Mouse (Mus musculus) heart, embryonic 13.5 days (tissue): Measurements from ENCODE around the gene Gins2. TPM values are rescaled to one million over a fixed set of nuclear protein-coding genes. Genes with fewer than 3 reads are reported as not detected.
A peak's percentile ranks its signal among the peaks of the same experiment; 100 is the strongest.

Experiments used
- ATAC-seq: fragments of 200-750 bp; cut with Nextera tagmentation; 2 replicates; pipeline ENCODE4 v1.8.0; 2017; ENCODE audit warnings: moderate TSS enrichment; ENCODE audit not compliant: insufficient number of reproducible peaks, low FRiP score, low TSS enrichment; ENCODE audit errors: extremely low read depth
- H3K27ac ChIP-seq: fragments of 300-500 bp; sonication (generic); replicated peaks from 2 replicates; pipeline ENCODE4 v1.5.1; 2015; ENCODE audit warnings: moderate library complexity, mild to moderate bottlenecking, inconsistent platforms
- H3K27me3 ChIP-seq: fragments of 300-500 bp; sonication (generic); replicated peaks from 2 replicates; pipeline ENCODE4 v1.6.1; 2015; ENCODE audit warnings: mild to moderate bottlenecking, inconsistent platforms
- H3K36me3 ChIP-seq: fragments of 300-500 bp; sonication (generic); 2 replicates; pipeline ENCODE4 v1.6.1; 2015; ENCODE audit warnings: mild to moderate bottlenecking, inconsistent platforms
- H3K4me1 ChIP-seq: fragments of 300-500 bp; sonication (generic); 2 replicates; pipeline ENCODE4 v1.6.1; 2015; ENCODE audit warnings: inconsistent platforms
- H3K4me2 ChIP-seq: fragments of 300-500 bp; sonication (generic); 2 replicates; pipeline ENCODE4 v1.6.1; 2015; ENCODE audit warnings: inconsistent platforms, mild to moderate bottlenecking, moderate library complexity
- H3K4me3 ChIP-seq: fragments of 300-500 bp; sonication (generic); 2 replicates; pipeline ENCODE4 v1.5.1; 2015; ENCODE audit warnings: moderate library complexity, mild to moderate bottlenecking, inconsistent platforms
- H3K9ac ChIP-seq: fragments of 300-500 bp; sonication (generic); 2 replicates; pipeline ENCODE4 v1.6.1; 2015; ENCODE audit warnings: inconsistent platforms, mild to moderate bottlenecking, moderate library complexity
- H3K9me3 ChIP-seq: fragments of 300-500 bp; sonication (generic); 2 replicates; pipeline ENCODE4 v1.6.1; 2016; ENCODE audit warnings: inconsistent platforms
- WGBS: fragments of 180-500 bp; shearing (Covaris S2); methylation state at CpG from one replicate; pipeline ENCODE4 v1.1.7; 2015; ENCODE audit warnings: mixed read lengths; 5-methylcytosine and 5-hydroxymethylcytosine counted together
- polyA plus RNA-seq: library from polyadenylated mRNA; unstranded; fragments of >200 nt; fragmentation: Nextera tagmentation; extraction: Ambion mirVana; gene quantifications from 2 replicates; pipeline ENCODE4 v1.2.1, GENCODE M21; 2015

The Gins2 gene
- polyA plus RNA-seq, 1 experiment from 2014 or later, result 79.8 TPM

GRCm38 (mm10) chr8:120562680-120563347 is 26.3 kb downstream of the Gins2 start:
- Histone ChIP-seq H3K4me2 (peak overlapping the region; percentile 57), H3K4me3 (no peak overlapping the region), H3K36me3 (peaks cover 44% of the 10 kb centered on the region), H3K4me1 (peaks cover 90% of the 10 kb centered on the region), H3K9me3 (no peaks in the 10 kb centered on the region), H3K27ac (peak overlapping the region; percentile 98), H3K27me3 (no peaks in the 10 kb centered on the region), H3K9ac (peak overlapping the region; percentile 75)
- WGBS, result 75% methylated on average over 18 of the region's 18 CpGs
- ATAC-seq, result no peak

GRCm38 (mm10) chr8:120561539-120562435 is 27.3 kb downstream of the Gins2 start:
- ATAC-seq, result no peak

DNA sequence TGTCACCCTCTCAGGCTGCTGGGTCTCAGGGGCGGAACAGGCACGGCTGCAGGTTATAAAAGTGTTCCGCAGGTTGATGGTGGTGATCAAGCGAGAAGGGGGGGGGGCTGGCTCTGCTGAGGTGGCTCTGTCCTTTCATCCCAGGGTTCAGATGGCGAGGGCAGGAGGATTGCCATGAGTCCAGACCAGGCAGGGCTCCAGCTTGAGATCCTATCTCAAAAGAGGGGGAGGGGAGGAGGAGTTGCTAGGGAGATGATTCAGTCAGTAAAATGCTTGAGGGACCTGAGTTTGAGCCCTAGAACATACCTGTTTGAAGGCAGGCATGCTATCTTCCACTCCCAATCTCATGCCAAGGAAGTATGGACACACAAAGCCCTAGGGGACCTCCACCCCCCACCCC is 28.6 kb downstream of the Gins2 start:
- WGBS, result 77% methylated on average over 5 of the region's 5 CpGs
- Histone ChIP-seq H3K27ac (no peak overlapping the region), H3K9ac (0 out of 2 replicates have a peak overlapping the region, but pooled peaks have one; percentile 82), H3K4me3 (no peak overlapping the region), H3K4me1 (peaks cover 100% of the 10 kb centered on the region), H3K27me3 (no peaks in the 10 kb centered on the region), H3K9me3 (no peaks in the 10 kb centered on the region), H3K36me3 (peaks cover 25% of the 10 kb centered on the region), H3K4me2 (no peak overlapping the region)
- no peak for ATAC-seq

More at GRCm38 (mm10) chr8:120561539-120562435, 27.3 kb downstream of the Gins2 start:
- no peaks in the 10 kb centered on the region for H3K27me3 ChIP-seq
- 72% methylated on average over 22 of the region's 22 CpGs for WGBS
- H3K4me1 ChIP-seq, result peaks cover 99% of the 10 kb centered on the region
- H3K4me3 ChIP-seq, result no peak overlapping the region
- peak overlapping the region; percentile 75 for H3K9ac ChIP-seq
- H3K9me3 ChIP-seq, result no peaks in the 10 kb centered on the region
- H3K27ac ChIP-seq, result peak overlapping the region; percentile 98
- peaks cover 33% of the 10 kb centered on the region for H3K36me3 ChIP-seq
- H3K4me2 ChIP-seq, result no peak overlapping the region

GRCm38 (mm10) chr8:120559654-120560053 is 29.4 kb downstream of the Gins2 start:
- no peak overlapping the region for H3K4me3 ChIP-seq
- H3K9ac ChIP-seq, result peak overlapping the region; percentile 82
- no peaks in the 10 kb centered on the region for H3K9me3 ChIP-seq
- peaks cover 24% of the 10 kb centered on the region for H3K36me3 ChIP-seq
- ATAC-seq, result no peak
- WGBS, result 63% methylated on average over 11 of the region's 11 CpGs
- H3K27me3 ChIP-seq, result no peaks in the 10 kb centered on the region
- H3K27ac ChIP-seq, result no peak overlapping the region
- peaks cover 100% of the 10 kb centered on the region for H3K4me1 ChIP-seq
- H3K4me2 ChIP-seq, result no peak overlapping the region

GRCm38 (mm10) chr8:120558162-120558561 is 30.9 kb downstream of the Gins2 start:
- Histone ChIP-seq H3K4me3 (no peak overlapping the region), H3K27me3 (no peaks in the 10 kb centered on the region), H3K4me1 (peaks cover 100% of the 10 kb centered on the region), H3K27ac (no peak overlapping the region), H3K4me2 (no peak overlapping the region), H3K9ac (peak overlapping the region; percentile 82), H3K36me3 (peaks cover 37% of the 10 kb centered on the region), H3K9me3 (no peaks in the 10 kb centered on the region)
- 79% methylated on average over 3 of the region's 4 CpGs for WGBS
- ATAC-seq, result no peak

GRCm38 (mm10) chr8:120557170-120557965 is 31.7 kb downstream of the Gins2 start:
- 49% methylated on average over 15 of the region's 15 CpGs for WGBS
- H3K4me3 ChIP-seq, result no peak overlapping the region
- peaks cover 100% of the 10 kb centered on the region for H3K4me1 ChIP-seq
- no peaks in the 10 kb centered on the region for H3K9me3 ChIP-seq
- H3K4me2 ChIP-seq, result peak overlapping the region; percentile 64
- ATAC-seq, result no peak
- no peaks in the 10 kb centered on the region for H3K27me3 ChIP-seq
- H3K9ac ChIP-seq, result peak overlapping the region; percentile 82
- H3K36me3 ChIP-seq, result peaks cover 37% of the 10 kb centered on the region
- peak overlapping the region; percentile 99 for H3K27ac ChIP-seq

- WGBS, result 29% methylated on average over 20 of the region's 20 CpGs
- peaks cover 100% of the 10 kb centered on the region for H3K4me1 ChIP-seq
- no peaks in the 10 kb centered on the region for H3K27me3 ChIP-seq
Observed at GRCm38 (mm10) chr8:120556198-120556892, 32.8 kb downstream of the Gins2 start.

DNA sequence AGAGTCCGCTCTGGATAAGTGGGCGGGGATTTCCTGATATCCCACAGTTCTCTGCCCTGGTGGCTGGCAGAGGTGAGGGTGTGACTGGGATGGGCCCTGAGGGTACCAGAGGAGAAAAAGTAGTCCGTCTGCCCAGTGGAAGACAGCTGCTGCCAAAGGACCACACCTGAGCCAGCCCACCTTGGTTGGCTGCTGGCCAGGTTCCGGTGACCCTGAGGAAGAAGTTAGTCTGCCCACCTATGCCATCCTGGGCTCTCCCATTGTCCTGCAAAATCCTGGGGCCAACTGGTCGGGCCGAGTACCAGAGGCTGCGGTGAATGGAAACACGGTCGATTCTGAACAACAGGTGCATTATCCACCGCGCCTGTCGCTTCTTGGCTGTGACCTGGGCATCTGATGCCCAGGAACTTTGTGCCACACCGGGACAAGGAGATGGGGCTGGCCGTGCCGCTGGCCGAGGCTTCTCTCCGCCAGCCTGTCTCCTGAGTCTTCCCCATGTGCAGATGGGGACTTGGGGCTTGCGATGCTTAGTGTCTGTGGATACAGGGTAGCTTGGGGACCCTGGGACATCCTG is 34.6 kb downstream of the Gins2 start:
- Histone ChIP-seq H3K27me3 (no peaks in the 10 kb centered on the region), H3K4me1 (peaks cover 100% of the 10 kb centered on the region), H3K27ac (peak overlapping the region; percentile 99), H3K36me3 (peaks cover 37% of the 10 kb centered on the region), H3K4me3 (no peak overlapping the region; the same call in 1 of the 2 replicates), H3K9ac (peak overlapping the region; percentile 82), H3K4me2 (peak overlapping the region; percentile 64), H3K9me3 (no peaks in the 10 kb centered on the region)
- no peak for ATAC-seq
- 88% methylated on average over 18 of the region's 18 CpGs for WGBS

More at GRCm38 (mm10) chr8:120556198-120556892, 32.8 kb downstream of the Gins2 start:
- peak overlapping the region; percentile 82 for H3K9ac ChIP-seq
- no peaks in the 10 kb centered on the region for H3K9me3 ChIP-seq
- peaks cover 37% of the 10 kb centered on the region for H3K36me3 ChIP-seq
- H3K4me3 ChIP-seq, result peak overlapping the region; percentile 36
- peak overlapping the region; percentile 99 for H3K27ac ChIP-seq
- peak overlapping the region; percentile 64 for H3K4me2 ChIP-seq
- ATAC-seq, result no peak

DNA sequence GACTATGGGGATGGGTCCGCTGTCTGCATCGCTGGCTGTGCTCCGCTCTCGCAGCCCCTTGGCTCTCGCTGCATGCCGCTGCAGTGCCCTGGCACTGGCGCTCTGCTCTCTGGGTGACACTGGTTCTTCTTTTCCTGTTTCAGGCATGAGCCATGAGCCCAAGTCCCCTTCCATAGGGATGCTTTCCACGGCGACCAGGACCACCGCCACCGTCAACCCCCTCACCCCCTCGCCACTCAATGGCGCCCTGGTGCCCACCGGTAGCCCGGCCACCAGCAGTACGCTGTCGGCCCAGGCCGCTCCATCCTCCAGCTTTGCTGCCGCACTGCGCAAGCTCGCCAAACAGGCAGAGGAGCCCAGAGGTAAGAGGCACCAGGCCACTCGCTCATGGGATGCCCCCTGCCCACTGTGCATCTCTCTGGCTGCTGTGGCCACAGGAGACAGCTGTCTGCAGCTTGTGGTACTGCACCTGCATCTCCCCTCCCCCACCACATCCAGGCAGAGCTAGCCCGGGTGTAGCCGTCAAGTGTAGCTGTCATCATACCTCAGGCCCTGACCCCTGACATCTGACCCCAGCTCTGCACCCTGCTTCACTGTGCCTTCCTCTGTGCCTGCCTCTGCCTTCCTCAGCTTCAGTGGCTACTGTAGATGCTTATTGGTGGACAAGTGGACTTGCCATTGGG is 35.5 kb downstream of the Gins2 start:
- no peaks in the 10 kb centered on the region for H3K27me3 ChIP-seq
- H3K4me3 ChIP-seq, result no peak overlapping the region
- 87% methylated on average over 24 of the region's 24 CpGs for WGBS
- H3K9me3 ChIP-seq, result no peaks in the 10 kb centered on the region
- peak overlapping the region; percentile 28; the same call in 1 of the 2 replicates for H3K9ac ChIP-seq
- no peak overlapping the region for H3K4me2 ChIP-seq
- H3K4me1 ChIP-seq, result peaks cover 100% of the 10 kb centered on the region
- H3K27ac ChIP-seq, result no peak overlapping the region
- peaks cover 27% of the 10 kb centered on the region for H3K36me3 ChIP-seq
- no peak for ATAC-seq

DNA sequence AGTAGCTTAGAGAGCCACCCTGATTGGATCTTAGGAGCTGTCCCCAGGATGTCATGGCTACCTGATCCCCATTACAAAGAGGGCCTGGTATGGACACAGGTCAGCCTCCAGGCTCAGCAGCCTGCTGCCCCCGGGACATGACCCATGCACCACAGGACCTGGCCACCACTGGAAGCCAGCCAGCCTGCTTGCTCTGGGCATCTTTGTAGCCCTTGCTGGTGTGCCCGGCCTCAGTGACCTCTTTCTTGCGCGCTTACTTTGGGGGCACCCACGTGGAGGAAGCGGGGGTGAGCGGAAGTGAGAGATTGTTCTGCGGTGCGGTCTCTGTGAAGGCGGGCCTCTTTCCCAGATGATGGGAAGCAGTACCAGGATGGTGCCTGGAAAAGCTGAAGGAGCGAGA is 36.6 kb downstream of the Gins2 start:
- Histone ChIP-seq H3K27ac (peak overlapping the region; percentile 94), H3K4me2 (no peak overlapping the region), H3K9me3 (no peaks in the 10 kb centered on the region), H3K9ac (peak overlapping the region; percentile 71), H3K4me1 (peaks cover 100% of the 10 kb centered on the region), H3K27me3 (no peaks in the 10 kb centered on the region), H3K4me3 (no peak overlapping the region), H3K36me3 (peaks cover 26% of the 10 kb centered on the region)
- no peak for ATAC-seq
- WGBS, result 86% methylated on average over 11 of the region's 11 CpGs
